Mouse (Mus musculus): Measurements from ENCODE around the gene Itga8. TPM values are rescaled to one million over a fixed set of nuclear protein-coding genes. Genes with fewer than 3 reads are reported as not detected.

Itga8 gene
- polyA plus RNA-seq, 1 experiment from 2014 or later: 20.0 TPM

DNA sequence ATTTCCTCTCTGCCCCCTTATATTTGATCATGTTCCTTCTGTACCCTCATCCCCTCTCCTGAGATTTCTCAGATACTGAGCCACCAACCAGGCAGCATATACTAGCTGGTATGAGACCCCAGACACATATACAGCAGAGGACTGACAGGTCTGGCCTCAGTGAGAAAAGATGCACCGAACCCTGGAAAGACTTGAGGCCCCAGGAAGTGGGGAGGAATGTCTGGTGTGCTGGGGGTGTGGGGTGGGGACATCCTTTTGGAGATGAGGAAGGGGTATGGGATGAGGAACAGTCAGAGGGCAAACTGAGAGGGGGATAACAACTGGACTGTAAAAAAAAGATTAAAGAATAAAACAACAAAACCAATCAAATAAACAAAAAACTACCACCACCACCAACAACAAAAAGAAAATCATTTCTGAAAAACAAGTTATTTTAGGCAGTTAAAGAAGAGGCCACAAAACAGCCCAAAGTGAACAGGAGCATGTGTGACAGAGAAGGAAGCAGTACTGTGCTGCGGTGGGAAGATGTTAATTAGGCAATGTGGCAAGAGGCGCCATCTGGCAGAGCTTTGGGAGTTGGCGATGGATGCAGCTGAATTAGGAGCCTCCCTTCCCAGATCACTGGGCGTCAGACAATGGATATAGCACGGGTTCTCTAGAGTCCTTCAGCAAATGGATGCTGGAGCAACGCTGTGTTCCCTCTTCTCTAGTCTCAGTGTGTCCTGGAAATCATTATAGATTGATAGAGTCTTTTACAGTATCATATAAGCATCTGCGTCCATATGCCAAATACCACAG is 9.5 kb downstream of the Itga8 start:
- H3K4me1 ChIP-seq (ENCODE audit: insufficient read depth, low read depth, low read length): no peaks in the 10 kb centered on the region
- no peak overlapping the region for H3K4me3 ChIP-seq (ENCODE audit: low read depth, low read length)
- TF ChIP-seq EP300 (IDR thresholded peaks at IDR 0.05) (no peak), CTCF (IDR thresholded peaks at IDR 0.05) (no peak)
- no peaks in the 10 kb centered on the region for H3K36me3 ChIP-seq (ENCODE audit: insufficient read depth, low read length)
- H3K9ac ChIP-seq (replicated peaks; ENCODE audit: low read depth): no peak overlapping the region
- H3K4me2 ChIP-seq (replicated peaks; ENCODE audit: low read depth, low read length): no peak overlapping the region
- H3K27me3 ChIP-seq (replicated peaks; ENCODE audit: insufficient read depth, low read length): no peaks in the 10 kb centered on the region
- H3K9me3 ChIP-seq (ENCODE audit: low read length): no peaks in the 10 kb centered on the region
- 61% methylated on average over 8 of the region's 8 CpGs for WGBS
- no peak overlapping the region for H3K27ac ChIP-seq (ENCODE audit: low read length)
- no peak for DNase-seq (ENCODE audit: low spot score)
- no peak for ATAC-seq

DNA sequence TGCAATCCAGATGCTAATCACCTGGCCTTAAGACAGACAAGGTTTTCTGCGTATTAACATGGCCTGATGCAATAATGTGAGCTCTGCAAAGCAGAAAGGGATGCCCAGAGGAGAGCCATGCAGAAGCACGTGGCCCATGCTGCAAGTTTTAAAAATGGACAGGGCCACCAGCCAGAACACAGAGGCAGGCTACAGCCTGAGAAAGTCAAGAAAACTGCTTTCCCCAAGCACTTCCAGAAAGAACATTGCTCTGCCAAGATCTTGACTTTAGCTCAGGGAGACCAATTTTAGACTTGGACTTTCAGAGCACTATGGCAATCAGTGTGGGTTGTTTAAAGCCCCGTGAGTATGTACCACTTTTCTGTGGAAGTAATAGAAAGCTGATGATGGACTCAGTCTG is 11.5 kb downstream of the Itga8 start:
- no peak overlapping the region for H3K4me2 ChIP-seq (replicated peaks; ENCODE audit: low read depth, low read length)
- H3K4me3 ChIP-seq (ENCODE audit: low read depth, low read length): no peak overlapping the region
- no peak overlapping the region for H3K27ac ChIP-seq (ENCODE audit: low read length)
- H3K9ac ChIP-seq (replicated peaks; ENCODE audit: low read depth): no peak overlapping the region
- DNase-seq (ENCODE audit: low spot score): no peak
- no peak for ATAC-seq
- no peaks in the 10 kb centered on the region for H3K4me1 ChIP-seq (ENCODE audit: insufficient read depth, low read depth, low read length)
- H3K9me3 ChIP-seq (ENCODE audit: low read length): no peaks in the 10 kb centered on the region
- WGBS: 77% methylated on average over 3 of the region's 3 CpGs
- H3K36me3 ChIP-seq (ENCODE audit: insufficient read depth, low read length): no peaks in the 10 kb centered on the region
- no peak for TF ChIP-seq EP300 (IDR thresholded peaks at IDR 0.05)
- TF ChIP-seq CTCF (IDR thresholded peaks at IDR 0.05): no peak
- H3K27me3 ChIP-seq (replicated peaks; ENCODE audit: insufficient read depth, low read length): no peaks in the 10 kb centered on the region

DNA sequence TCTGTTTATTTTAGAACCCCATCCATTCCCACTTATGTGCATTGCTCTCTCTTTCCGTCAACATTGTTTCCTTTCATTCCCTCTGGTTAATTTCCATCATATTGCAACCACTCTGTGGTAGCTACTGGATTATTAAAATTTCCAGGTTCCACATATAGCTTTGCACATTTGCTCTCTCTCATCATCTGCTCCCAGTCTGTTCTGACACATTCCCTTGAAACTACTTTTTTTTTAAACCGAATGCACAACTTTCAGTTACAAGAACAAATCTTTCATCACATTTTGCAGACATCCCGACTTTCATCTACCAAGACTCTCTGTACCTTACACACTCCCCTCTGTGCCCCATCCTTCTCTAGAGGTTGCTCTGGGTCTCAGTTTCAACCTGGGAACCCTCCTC is 13.9 kb downstream of the Itga8 start:
- H3K36me3 ChIP-seq (ENCODE audit: insufficient read depth, low read length): no peaks in the 10 kb centered on the region
- H3K9ac ChIP-seq (replicated peaks; ENCODE audit: low read depth): no peak overlapping the region
- no peaks in the 10 kb centered on the region for H3K27me3 ChIP-seq (replicated peaks; ENCODE audit: insufficient read depth, low read length)
- DNase-seq (ENCODE audit: low spot score) (no peak), ATAC-seq (no peak)
- H3K4me2 ChIP-seq (replicated peaks; ENCODE audit: low read depth, low read length): no peak overlapping the region
- H3K27ac ChIP-seq (ENCODE audit: low read length): no peak overlapping the region
- 74% methylated on average over 3 of the region's 3 CpGs for WGBS
- H3K4me3 ChIP-seq (ENCODE audit: low read depth, low read length): no peak overlapping the region
- H3K4me1 ChIP-seq (ENCODE audit: insufficient read depth, low read depth, low read length): no peaks in the 10 kb centered on the region
- TF ChIP-seq CTCF (IDR thresholded peaks at IDR 0.05) (no peak), EP300 (IDR thresholded peaks at IDR 0.05) (no peak)
- no peaks in the 10 kb centered on the region for H3K9me3 ChIP-seq (ENCODE audit: low read length)

DNA sequence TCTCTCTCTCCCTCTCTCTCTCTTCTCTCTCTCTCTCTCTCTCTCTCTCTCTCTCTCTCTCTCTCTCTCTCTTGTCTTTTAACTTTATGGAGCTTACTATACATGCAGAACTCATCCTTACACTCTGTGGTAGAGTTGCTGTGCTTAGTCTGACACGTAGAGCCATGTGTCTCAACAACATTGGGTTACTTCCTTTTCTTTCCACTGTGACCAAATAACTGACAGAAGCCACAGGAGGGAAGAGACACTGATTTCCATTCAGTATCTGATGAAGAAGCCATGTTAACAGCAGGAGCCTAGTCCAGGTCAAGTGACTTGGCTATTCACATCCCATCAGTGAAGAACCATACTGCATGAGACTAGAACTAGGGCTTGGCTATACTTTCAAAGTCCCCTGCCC is 21.1 kb downstream of the Itga8 start:
- no peak for TF ChIP-seq CTCF (IDR thresholded peaks at IDR 0.05)
- TF ChIP-seq EP300 (IDR thresholded peaks at IDR 0.05): no peak
- WGBS: 61% methylated on average over 1 of the region's 1 CpGs
- ATAC-seq: no peak
- H3K27ac ChIP-seq (ENCODE audit: low read length): no peak overlapping the region
- H3K4me3 ChIP-seq (ENCODE audit: low read depth, low read length): no peak overlapping the region
- no peaks in the 10 kb centered on the region for H3K27me3 ChIP-seq (replicated peaks; ENCODE audit: insufficient read depth, low read length)
- DNase-seq (ENCODE audit: low spot score): no peak
- H3K4me1 ChIP-seq (ENCODE audit: insufficient read depth, low read depth, low read length): no peaks in the 10 kb centered on the region
- H3K36me3 ChIP-seq (ENCODE audit: insufficient read depth, low read length): no peaks in the 10 kb centered on the region
- no peak overlapping the region for H3K4me2 ChIP-seq (replicated peaks; ENCODE audit: low read depth, low read length)
- H3K9ac ChIP-seq (replicated peaks; ENCODE audit: low read depth): no peak overlapping the region
- H3K9me3 ChIP-seq (ENCODE audit: low read length): no peaks in the 10 kb centered on the region

DNA sequence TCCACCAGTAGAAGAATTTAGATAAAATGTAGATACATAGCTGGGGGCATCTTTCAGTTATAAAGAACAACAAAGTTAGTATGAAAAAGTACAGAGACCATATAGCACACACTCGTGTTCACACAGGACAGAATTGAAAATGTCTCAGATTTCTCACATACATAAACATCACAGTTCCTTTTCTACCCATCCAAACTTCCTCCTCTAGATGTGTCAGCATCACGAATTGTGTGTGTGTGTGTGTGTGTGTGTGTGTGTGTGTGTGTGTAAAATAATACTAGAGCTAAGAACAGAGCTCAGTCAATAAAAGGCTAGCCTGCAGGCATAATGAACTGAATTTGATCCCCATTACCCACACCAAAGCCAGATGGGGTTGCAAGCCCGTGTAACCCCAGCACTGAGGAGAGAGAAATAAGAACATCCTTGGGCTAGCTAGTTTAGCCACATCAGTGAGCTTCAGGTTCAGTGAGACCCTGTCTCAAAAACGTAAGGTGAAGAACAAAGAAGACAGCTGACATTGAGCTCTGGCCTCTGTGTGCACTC is 22.6 kb downstream of the Itga8 start:
- Histone ChIP-seq H3K9me3 (ENCODE audit: low read length) (no peaks in the 10 kb centered on the region), H3K4me3 (ENCODE audit: low read depth, low read length) (no peak overlapping the region), H3K4me1 (ENCODE audit: insufficient read depth, low read depth, low read length) (no peaks in the 10 kb centered on the region), H3K36me3 (ENCODE audit: insufficient read depth, low read length) (no peaks in the 10 kb centered on the region), H3K27ac (ENCODE audit: low read length) (no peak overlapping the region), H3K9ac (replicated peaks; ENCODE audit: low read depth) (no peak overlapping the region), H3K27me3 (replicated peaks; ENCODE audit: insufficient read depth, low read length) (no peaks in the 10 kb centered on the region), H3K4me2 (replicated peaks; ENCODE audit: low read depth, low read length) (no peak overlapping the region)
- TF ChIP-seq CTCF (IDR thresholded peaks at IDR 0.05) (no peak), EP300 (IDR thresholded peaks at IDR 0.05) (no peak)
- ATAC-seq (no peak), DNase-seq (ENCODE audit: low spot score) (no peak)
- WGBS: 43% methylated on average over 4 of the region's 4 CpGs

DNA sequence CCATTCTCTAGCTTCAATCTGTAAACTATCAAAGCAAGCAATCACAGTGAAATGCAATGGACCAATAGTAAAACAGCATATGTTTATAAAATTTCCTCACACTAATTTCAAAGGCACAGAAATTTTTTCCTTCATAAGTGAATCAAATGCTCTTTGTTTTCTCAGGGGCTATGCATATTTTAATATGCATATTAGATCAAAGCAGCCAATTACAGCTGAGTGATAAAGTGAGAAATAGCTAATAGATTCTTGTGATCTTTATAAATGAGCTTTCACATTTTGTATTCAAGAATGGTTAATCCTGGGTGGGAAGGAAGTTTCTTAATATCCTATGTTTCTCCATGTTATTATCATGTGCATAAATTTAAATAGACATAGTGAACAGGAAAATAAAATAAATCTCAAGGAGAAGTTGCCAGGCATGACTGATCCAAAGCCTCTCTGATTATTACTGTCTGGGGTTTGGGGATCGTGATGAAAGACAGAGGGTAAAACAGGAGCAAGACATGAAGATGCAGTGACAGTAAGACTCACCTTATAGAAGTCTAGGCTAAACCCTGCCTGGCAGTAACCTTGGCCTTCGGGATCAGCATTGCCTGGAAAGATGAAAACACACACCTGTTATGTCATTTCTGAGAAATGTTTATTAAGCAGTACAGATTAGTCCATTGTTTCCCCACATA is 44.9 kb downstream of the Itga8 start:
- Histone ChIP-seq H3K4me3 (ENCODE audit: low read depth, low read length) (no peak overlapping the region), H3K27me3 (replicated peaks; ENCODE audit: insufficient read depth, low read length) (no peaks in the 10 kb centered on the region), H3K9me3 (ENCODE audit: low read length) (no peaks in the 10 kb centered on the region), H3K36me3 (ENCODE audit: insufficient read depth, low read length) (no peaks in the 10 kb centered on the region), H3K4me1 (ENCODE audit: insufficient read depth, low read depth, low read length) (no peaks in the 10 kb centered on the region), H3K27ac (ENCODE audit: low read length) (no peak overlapping the region), H3K9ac (replicated peaks; ENCODE audit: low read depth) (no peak overlapping the region), H3K4me2 (replicated peaks; ENCODE audit: low read depth, low read length) (no peak overlapping the region)
- 76% methylated on average over 2 of the region's 2 CpGs for WGBS
- no peak for ATAC-seq
- no peak for DNase-seq (ENCODE audit: low spot score)
- no peak for TF ChIP-seq CTCF (IDR thresholded peaks at IDR 0.05)
- TF ChIP-seq EP300 (IDR thresholded peaks at IDR 0.05): no peak
